Comparison of ENCODE assay signal across 29 mouse cellular contexts in the genomic region with DNA sequence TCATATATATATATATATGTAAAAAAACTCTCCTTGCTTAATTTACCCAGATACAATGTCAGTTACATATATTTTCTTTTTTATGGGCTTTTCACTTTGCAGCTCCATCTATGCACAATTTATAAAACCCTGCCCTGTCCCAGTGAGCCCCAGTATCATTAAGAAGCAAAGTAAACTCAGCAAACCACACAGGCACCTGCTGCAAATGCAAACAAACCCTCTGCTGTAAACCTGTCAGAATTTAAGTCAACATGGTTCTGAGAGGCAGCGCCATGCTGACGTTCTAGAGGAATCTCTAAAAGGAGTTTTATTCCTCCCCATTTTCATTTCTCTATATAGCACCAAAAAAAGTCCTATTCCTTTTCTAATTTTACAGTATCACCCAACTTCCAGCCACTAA. TPM values are rescaled to one million over a fixed set of nuclear protein-coding genes. Genes with fewer than 3 reads are reported as not detected.
DNase-seq lines count a peak whose midpoint lies in the region; ATAC-seq and TF ChIP-seq lines count a peak whose summit lies in the region.
"Had no signal": no experiment of that assay in that cellular context is flagged by ENCODE, and none has a peak within 500 bp of the region (broad histone marks: within the 10 kb centered on the region; RNA-seq: fewer than 3 reads in every experiment).

No protein-coding gene starts in this region.

- no peak for TF ChIP-seq POLR2A in heart, adult 2 months (IDR thresholded peaks at IDR 0.05; ENCODE audit: insufficient read depth, low read depth, low read length)

- no peaks in the 10 kb centered on the region for H3K27me3 ChIP-seq in heart, adult 2 months (ENCODE audit: control insufficient read depth, insufficient read depth, low read length)
- H3K27me3 ChIP-seq in intestine, embryonic 15.5 days (replicated peaks): no peaks in the 10 kb centered on the region
- H3K27me3 ChIP-seq in intestine, embryonic 16.5 days (replicated peaks; ENCODE audit: control insufficient read depth, insufficient read depth, low read length): no peaks in the 10 kb centered on the region
- H3K27me3 ChIP-seq in stomach, embryonic 16.5 days (ENCODE audit: control insufficient read depth, insufficient read depth, low read length): no peaks in the 10 kb centered on the region
- H3K27me3 ChIP-seq in hindbrain, postnatal 0 days (ENCODE audit: insufficient read depth, low read length): no peaks in the 10 kb centered on the region
- H3K27me3 ChIP-seq: embryonic facial prominence, embryonic 13.5 days; embryonic facial prominence, embryonic 15.5 days; forebrain, embryonic 12.5 days had no signal

- H3K36me3 ChIP-seq in heart, adult 2 months (ENCODE audit: control insufficient read depth, insufficient read depth, low read length): no peaks in the 10 kb centered on the region
- peaks cover 28% of the 10 kb centered on the region for H3K36me3 ChIP-seq in intestine, embryonic 15.5 days
- H3K36me3 ChIP-seq in intestine, embryonic 16.5 days (ENCODE audit: control insufficient read depth, insufficient read depth, low read length): peaks cover 7% of the 10 kb centered on the region; the same call in 1 of the 2 replicates
- peaks cover 19% of the 10 kb centered on the region for H3K36me3 ChIP-seq in stomach, embryonic 16.5 days (ENCODE audit: control insufficient read depth, insufficient read depth, low read length)
- H3K36me3 ChIP-seq in hindbrain, postnatal 0 days (ENCODE audit: insufficient read depth, low read length): peaks cover 49% of the 10 kb centered on the region

- H3K9ac ChIP-seq in heart, adult 2 months (ENCODE audit: low read depth, low read length): no peak overlapping the region
- no peak overlapping the region for H3K9ac ChIP-seq in intestine, embryonic 15.5 days
- no peak overlapping the region for H3K9ac ChIP-seq in intestine, embryonic 16.5 days (ENCODE audit: low read depth, low read length)
- no peak overlapping the region for H3K9ac ChIP-seq in stomach, embryonic 16.5 days (ENCODE audit: low read length)
- H3K9ac ChIP-seq in hindbrain, postnatal 0 days (replicated peaks; ENCODE audit: low read length): no peak overlapping the region
- H3K9ac ChIP-seq: embryonic facial prominence, embryonic 13.5 days; embryonic facial prominence, embryonic 15.5 days; forebrain, embryonic 12.5 days had no signal

- intact Hi-C loops in heart, adult 2 months (cut with DNase I): no loop called here

- no peak for TF ChIP-seq EP300 in heart, adult 2 months (IDR thresholded peaks at IDR 0.05; ENCODE audit: insufficient read depth, low read depth, low read length)

- no peaks in the 10 kb centered on the region for H3K4me1 ChIP-seq in heart, adult 2 months (ENCODE audit: control insufficient read depth, insufficient read depth, low read length)
- H3K4me1 ChIP-seq in intestine, embryonic 15.5 days (replicated peaks): no peaks in the 10 kb centered on the region
- no peaks in the 10 kb centered on the region for H3K4me1 ChIP-seq in intestine, embryonic 16.5 days (ENCODE audit: control insufficient read depth, insufficient read depth, low read length)
- H3K4me1 ChIP-seq in stomach, embryonic 16.5 days (ENCODE audit: control insufficient read depth, insufficient read depth, low read length): no peaks in the 10 kb centered on the region
- H3K4me1 ChIP-seq in hindbrain, postnatal 0 days (ENCODE audit: insufficient read depth, low read length): no peaks in the 10 kb centered on the region
- H3K4me1 ChIP-seq: embryonic facial prominence, embryonic 13.5 days; embryonic facial prominence, embryonic 15.5 days; forebrain, embryonic 10.5 days; forebrain, embryonic 12.5 days had no signal

- H3K9me3 ChIP-seq in intestine, embryonic 15.5 days: no peaks in the 10 kb centered on the region
- H3K9me3 ChIP-seq in intestine, embryonic 16.5 days (ENCODE audit: control insufficient read depth, low read length): no peaks in the 10 kb centered on the region
- no peaks in the 10 kb centered on the region; the same call in 1 of the 2 replicates for H3K9me3 ChIP-seq in stomach, embryonic 16.5 days (replicated peaks; ENCODE audit: control insufficient read depth, low read length)
- no peaks in the 10 kb centered on the region for H3K9me3 ChIP-seq in hindbrain, postnatal 0 days (ENCODE audit: low read length)
- H3K9me3 ChIP-seq: embryonic facial prominence, embryonic 15.5 days; forebrain, embryonic 12.5 days had no signal

- no peak for TF ChIP-seq CTCF in heart, adult 2 months (IDR thresholded peaks at IDR 0.05)
- no peak for TF ChIP-seq CTCF in hindbrain, postnatal 0 days (IDR thresholded peaks at IDR 0.05; ENCODE audit: low read depth)

- 96% methylated on average over 2 of the region's 2 CpGs for WGBS in heart, adult 2 months
- 50% methylated on average over 2 of the region's 2 CpGs for WGBS in intestine, embryonic 15.5 days
- 46% methylated on average over 2 of the region's 2 CpGs for WGBS in intestine, embryonic 16.5 days
- WGBS in stomach, embryonic 16.5 days: 69% methylated on average over 2 of the region's 2 CpGs
- WGBS in hindbrain, postnatal 0 days: 84% methylated on average over 2 of the region's 2 CpGs

- no peak overlapping the region for H3K4me2 ChIP-seq in intestine, embryonic 15.5 days (replicated peaks)
- H3K4me2 ChIP-seq in intestine, embryonic 16.5 days (ENCODE audit: low read depth, low read length): no peak overlapping the region
- no peak overlapping the region for H3K4me2 ChIP-seq in stomach, embryonic 16.5 days (ENCODE audit: low read depth, low read length)
- H3K4me2 ChIP-seq in hindbrain, postnatal 0 days (ENCODE audit: low read depth, low read length): no peak overlapping the region
- H3K4me2 ChIP-seq: embryonic facial prominence, embryonic 13.5 days; embryonic facial prominence, embryonic 15.5 days; forebrain, embryonic 12.5 days had no signal

- no peak overlapping the region for H3K4me3 ChIP-seq in heart, adult 2 months
- H3K4me3 ChIP-seq in intestine, embryonic 15.5 days (replicated peaks): no peak overlapping the region
- no peak overlapping the region for H3K4me3 ChIP-seq in intestine, embryonic 16.5 days (ENCODE audit: low read length)
- no peak overlapping the region for H3K4me3 ChIP-seq in stomach, embryonic 16.5 days (replicated peaks; ENCODE audit: low read length)
- H3K4me3 ChIP-seq in hindbrain, postnatal 0 days (ENCODE audit: low read length): no peak overlapping the region
- H3K4me3 ChIP-seq: embryonic facial prominence, embryonic 13.5 days; embryonic facial prominence, embryonic 15.5 days; erythroblast, embryonic 14.5 days; forebrain, embryonic 10.5 days; forebrain, embryonic 12.5 days had no signal

- ATAC-seq in intestine, embryonic 15.5 days: peak; percentile 68
- 0 out of 2 replicates have a peak, but pooled peaks have one; percentile 50 for ATAC-seq in intestine, embryonic 16.5 days
- peak; percentile 69; the same call in 1 of the 2 replicates for ATAC-seq in stomach, embryonic 16.5 days (ENCODE audit: insufficient read depth, low FRiP score)
- no peak for ATAC-seq in hindbrain, postnatal 0 days
- ATAC-seq: forebrain, embryonic 14.5 days; forebrain, embryonic 16.5 days had no signal

- no peak overlapping the region for H3K27ac ChIP-seq in heart, adult 2 months
- no peak overlapping the region for H3K27ac ChIP-seq in intestine, embryonic 15.5 days
- no peak overlapping the region for H3K27ac ChIP-seq in intestine, embryonic 16.5 days (ENCODE audit: low read length)
- no peak overlapping the region for H3K27ac ChIP-seq in stomach, embryonic 16.5 days (ENCODE audit: low read length)
- H3K27ac ChIP-seq in hindbrain, postnatal 0 days: no peak overlapping the region
- H3K27ac ChIP-seq: embryonic facial prominence, embryonic 13.5 days; embryonic facial prominence, embryonic 15.5 days; forebrain, embryonic 10.5 days; forebrain, embryonic 12.5 days had no signal

- peak; percentile 29 for DNase-seq in heart, adult 11 months
- no peak for DNase-seq in heart, adult 2 months
- no peak for DNase-seq in gastrocnemius, adult 8-10 months (ENCODE audit: low spot score in 2 of 2)
- DNase-seq in thymus, postnatal 0 days (ENCODE audit: low spot score): no peak
- no peak for DNase-seq in hindbrain, postnatal 0 days (ENCODE audit: low spot score)
- DNase-seq: adrenal gland, postnatal 25 days; cerebellum, adult 11 months; cerebellum, adult 18-20 months; cerebellum, postnatal 10 days; cerebellum, postnatal 25 days; embryo, embryonic 11 days had no signal

- H3K79me2 ChIP-seq in heart, adult 2 months (replicated peaks; ENCODE audit: control insufficient read depth, insufficient read depth, low read length): no peaks in the 10 kb centered on the region

RNA-seq across cellular contexts. Expression of gene E330009J07Rik, which starts 33.9 kb away (rescaled TPM):
- total RNA-seq in heart, adult 2 months (2021): 1 to 10 TPM; 2.5 to 4.5 TPM
- polyA plus RNA-seq in heart, adult 2 months (2012; rRNA removed): 1.7 and 3.5 TPM in 2 replicates
- 8.8 and 9.5 TPM in 2 replicates for polyA plus RNA-seq in intestine, embryonic 15.5 days (2015; fragmentation: Nextera tagmentation; extraction: Ambion mirVana)
- polyA plus RNA-seq in intestine, embryonic 16.5 days (2015; fragmentation: Nextera tagmentation; extraction: Ambion mirVana): 6.0 and 6.2 TPM in 2 replicates
- polyA plus RNA-seq in stomach, embryonic 16.5 days (2015; fragmentation: Nextera tagmentation; extraction: Ambion mirVana): 16.6 and 19.8 TPM in 2 replicates
- 1 to 10 TPM in 1 of 4 experiments, under 1 TPM in 3; 0.60 to 1.1 (median 0.86) TPM for total RNA-seq in gastrocnemius, adult 8-10 months (2022)
- 16.0 and 17.6 TPM in 2 replicates for polyA plus RNA-seq in thymus, postnatal 0 days (2015; fragmentation: Nextera tagmentation; extraction: Ambion mirVana)
- total RNA-seq in hindbrain, postnatal 0 days (2014; rRNA removed): 28.0 and 29.1 TPM in 2 replicates
- 9.9 and 12.8 TPM in 2 replicates for polyA plus RNA-seq in hindbrain, postnatal 0 days (2015; fragmentation: Nextera tagmentation; extraction: Ambion mirVana)
- polyA plus RNA-seq: erythroblast, embryonic 14.5 days had no signal

RNA-seq across cellular contexts. Expression of gene Wee2, which starts 36.9 kb away (rescaled TPM):
- total RNA-seq in heart, adult 2 months (2021): not detected
- not detected in 2 replicates for polyA plus RNA-seq in heart, adult 2 months (2012; rRNA removed)
- 0.05 and 0.14 TPM in 2 replicates for polyA plus RNA-seq in intestine, embryonic 15.5 days (2015; fragmentation: Nextera tagmentation; extraction: Ambion mirVana)
- polyA plus RNA-seq in intestine, embryonic 16.5 days (2015; fragmentation: Nextera tagmentation; extraction: Ambion mirVana): 0.07 TPM in 1 of 2 replicates, not detected in the other
- polyA plus RNA-seq in stomach, embryonic 16.5 days (2015; fragmentation: Nextera tagmentation; extraction: Ambion mirVana): not detected in 2 replicates
- total RNA-seq in gastrocnemius, adult 8-10 months (2022): not detected
- 0.31 and 0.35 TPM in 2 replicates for polyA plus RNA-seq in thymus, postnatal 0 days (2015; fragmentation: Nextera tagmentation; extraction: Ambion mirVana)
- 0.10 TPM in 1 of 2 replicates, not detected in the other for total RNA-seq in hindbrain, postnatal 0 days (2014; rRNA removed)
- polyA plus RNA-seq in hindbrain, postnatal 0 days (2015; fragmentation: Nextera tagmentation; extraction: Ambion mirVana): 0.18 and 0.28 TPM in 2 replicates
- total RNA-seq: adrenal gland, adult 2 months; adrenal gland, postnatal 10 days; adrenal gland, postnatal 25 days; adrenal gland, postnatal 4 days; common myeloid progenitor, adult 5-6 weeks; ES-E14; MEL had no signal
- polyA plus RNA-seq: adrenal gland, adult 2 months; C2C12; embryonic facial prominence, embryonic 11.5 days; embryonic facial prominence, embryonic 13.5 days; embryonic facial prominence, embryonic 15.5 days; erythroblast, embryonic 14.5 days had no signal
